Mouse (Mus musculus): ENCODE measurements at regions not wholly inside any gene's neighbourhood (a gene's known extent, or its start where the extent isn't known, plus 50 kb on each side); places are given as distances from the start of the nearest gene placed in this dataset.
A peak's percentile ranks its signal among the peaks of the same experiment; 100 is the strongest.

DNA sequence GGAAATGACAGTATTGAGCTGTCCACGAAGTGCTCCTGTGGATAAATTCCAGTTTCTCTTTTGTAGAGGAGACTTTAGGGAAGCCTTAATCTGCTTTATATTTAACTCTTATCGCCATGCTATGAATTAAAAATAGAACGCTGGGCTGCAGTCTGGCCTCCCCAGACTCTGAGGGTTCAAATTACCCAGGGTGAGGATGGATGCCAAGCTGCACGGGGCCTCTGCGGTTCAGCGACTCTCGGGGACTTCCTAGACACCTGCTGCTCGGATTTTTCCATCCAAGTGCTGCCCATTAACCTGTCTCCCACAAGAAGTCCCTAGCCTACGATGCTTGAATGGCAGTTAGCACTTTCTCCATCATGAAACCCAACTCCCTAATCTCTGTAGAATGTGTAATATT, 189.3 kb upstream of the Jade1 start:
- DNase-seq (ENCODE audit: low read depth in 1 of 2, low spot score in 2 of 2): no peak

DNA sequence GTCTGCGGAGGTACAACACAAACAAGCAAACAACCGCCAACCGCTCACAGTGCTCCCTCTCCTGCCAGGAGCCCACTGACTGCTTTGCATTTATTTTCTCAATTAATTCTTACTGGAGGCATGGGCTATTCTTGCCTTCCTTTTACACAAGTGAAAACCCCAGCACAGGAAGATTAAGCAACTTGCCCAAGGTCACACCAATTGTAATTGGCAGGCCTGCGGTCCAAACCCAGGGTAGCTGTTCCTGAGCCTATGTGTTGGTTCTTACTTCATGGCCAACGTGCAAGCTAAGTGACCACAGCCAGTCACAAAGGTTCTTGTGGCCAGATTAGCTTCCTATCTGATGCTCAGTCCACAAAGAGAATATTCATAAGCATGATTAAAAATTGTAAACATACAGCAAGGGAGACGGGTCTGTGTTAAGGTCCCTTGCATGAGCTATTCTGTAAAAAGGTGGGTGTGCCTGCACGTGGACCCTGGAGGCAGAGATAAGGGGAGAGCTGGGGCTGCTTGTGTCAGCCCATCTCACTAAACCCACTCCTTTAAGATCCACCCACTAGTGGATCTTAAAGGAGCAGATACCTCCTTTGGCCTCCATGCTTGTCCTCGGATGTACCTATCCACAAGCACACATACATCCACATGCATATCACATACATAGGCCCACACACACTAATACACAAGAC, 190.2 kb upstream of the Jade1 start:
- no peak for DNase-seq (ENCODE audit: low read depth in 1 of 2, low spot score in 2 of 2)

DNA sequence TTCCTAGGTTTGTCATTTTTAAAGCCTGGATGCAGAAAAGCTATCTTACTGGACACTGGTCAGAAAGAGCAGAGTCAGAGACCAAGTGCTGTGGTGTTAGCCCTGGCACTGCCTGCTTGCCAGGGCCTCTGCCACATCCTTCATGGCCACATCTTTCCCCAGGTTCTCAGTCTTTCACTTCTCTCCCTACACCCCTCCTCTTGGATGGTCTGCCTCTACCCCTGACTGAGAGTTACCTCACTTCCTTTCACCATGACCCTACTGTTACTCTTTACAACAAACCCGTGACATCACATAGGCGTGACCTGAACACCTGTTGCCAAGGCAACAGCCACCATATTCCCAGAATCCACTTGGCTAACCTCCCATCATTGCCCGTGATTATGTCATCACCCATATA, 191.6 kb upstream of the Jade1 start:
- DNase-seq (ENCODE audit: low read depth in 1 of 2, low spot score in 2 of 2): no peak

DNA sequence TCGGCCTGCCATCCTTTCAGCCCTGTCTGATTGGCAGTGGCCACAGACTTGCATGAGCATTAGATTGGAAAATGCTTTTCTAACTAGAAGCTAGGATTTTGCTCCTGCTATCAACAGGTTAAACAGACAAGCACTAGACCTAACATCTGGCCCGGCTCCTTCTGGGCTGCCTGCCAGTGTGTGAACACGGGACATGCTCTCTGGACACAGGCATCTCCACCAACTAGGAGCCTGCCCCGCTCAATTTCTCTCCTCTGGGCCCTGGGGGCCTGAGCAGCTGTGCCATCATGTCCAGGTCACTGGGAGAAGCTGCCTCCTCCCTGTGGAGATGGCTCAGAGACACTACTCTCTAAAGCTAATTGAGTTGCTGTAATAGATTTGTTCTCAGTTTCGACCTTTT, 195.3 kb upstream of the Jade1 start:
- DNase-seq (ENCODE audit: low read depth in 1 of 2, low spot score in 2 of 2): no peak

DNA sequence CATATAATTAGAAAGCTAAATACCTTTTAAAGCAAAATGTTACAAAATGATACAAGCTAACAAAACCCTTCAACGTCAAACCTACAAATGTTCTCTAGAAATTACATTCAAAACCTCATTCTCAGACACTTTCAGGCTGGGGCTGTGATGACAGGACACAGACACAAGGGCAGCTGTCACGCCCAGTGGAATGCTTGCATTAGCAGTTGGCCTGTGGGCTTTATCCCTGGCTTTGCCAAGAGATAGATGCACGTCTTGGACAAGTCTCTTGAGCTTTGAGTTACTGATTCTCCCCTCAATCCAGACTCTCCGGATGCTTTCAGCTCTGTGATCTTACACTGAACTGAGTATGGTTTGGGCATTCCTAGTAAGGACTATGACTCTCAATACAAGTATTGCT, 196.1 kb upstream of the Jade1 start:
- no peak for DNase-seq (ENCODE audit: low read depth in 1 of 2, low spot score in 2 of 2)

DNA sequence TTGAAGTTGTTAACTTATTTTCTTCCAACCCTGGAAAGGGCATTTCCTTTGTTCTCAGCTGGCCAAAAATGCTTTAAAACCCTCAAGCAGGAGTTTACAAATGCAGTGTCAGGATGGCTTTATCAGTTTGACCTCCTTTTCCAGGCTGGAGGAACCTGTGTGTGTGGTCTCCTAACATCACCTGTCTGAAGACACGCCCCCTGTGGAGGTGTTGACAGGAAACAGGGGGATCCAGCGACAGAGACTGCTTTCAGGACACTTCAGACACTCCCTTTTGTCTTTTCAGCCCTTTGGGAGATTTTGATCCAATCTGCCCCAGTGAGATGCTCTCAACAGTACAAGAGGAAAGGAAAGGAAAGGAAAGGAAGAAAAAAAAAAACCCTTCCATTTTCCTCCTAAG, 202.5 kb upstream of the Jade1 start:
- no peak for DNase-seq (ENCODE audit: low read depth in 1 of 2, low spot score in 2 of 2)

DNA sequence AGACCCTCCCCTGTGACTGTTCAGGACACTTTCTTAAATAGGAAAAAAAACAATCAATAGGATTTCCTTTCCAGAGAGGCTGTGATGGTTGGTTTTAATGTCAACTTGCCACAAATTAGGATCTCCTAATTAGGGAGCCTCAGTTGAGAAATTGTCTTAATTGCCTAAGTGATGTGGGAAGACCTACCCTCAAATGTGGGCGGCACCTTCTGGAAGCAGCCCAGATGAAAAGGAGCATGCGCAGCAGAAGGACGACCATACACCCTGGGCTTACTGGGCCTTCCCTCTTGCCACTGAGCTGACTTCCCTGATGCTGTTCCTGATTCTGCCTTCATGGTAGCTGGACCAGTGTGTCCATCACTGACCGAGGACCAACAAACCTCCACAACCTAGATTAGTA, 203.7 kb upstream of the Jade1 start:
- no peak for DNase-seq (ENCODE audit: low read depth in 1 of 2, low spot score in 2 of 2)

DNA sequence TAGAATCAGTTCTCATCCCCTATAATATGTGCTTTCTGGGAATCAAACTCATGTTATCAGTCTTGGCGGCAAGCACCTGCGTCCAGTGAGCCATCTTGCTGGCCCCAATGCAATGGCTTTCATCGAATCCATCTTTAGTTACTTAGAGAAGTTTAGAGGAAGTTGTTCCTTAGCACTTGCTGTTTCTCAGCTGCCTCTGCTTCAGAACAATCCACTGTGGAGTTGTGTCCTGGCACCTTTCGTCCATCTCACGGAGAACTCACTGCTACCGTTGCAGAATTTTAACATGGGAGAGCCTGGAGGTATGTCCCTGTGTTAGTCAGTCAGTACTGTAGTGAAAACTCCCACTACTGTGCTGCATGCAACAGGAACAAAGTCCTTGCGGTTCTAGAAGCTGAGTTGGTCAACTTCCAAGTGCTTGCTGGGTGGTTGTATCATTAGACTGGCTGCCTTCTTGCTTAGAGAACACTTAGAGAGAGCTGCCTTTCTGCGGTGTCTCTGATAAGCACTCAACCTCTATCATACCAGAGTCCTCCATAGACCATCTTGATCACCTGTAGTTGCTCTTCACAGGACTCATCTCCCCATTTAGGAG, 204.3 kb upstream of the Jade1 start:
- DNase-seq (ENCODE audit: low read depth in 1 of 2, low spot score in 2 of 2): no peak

DNA sequence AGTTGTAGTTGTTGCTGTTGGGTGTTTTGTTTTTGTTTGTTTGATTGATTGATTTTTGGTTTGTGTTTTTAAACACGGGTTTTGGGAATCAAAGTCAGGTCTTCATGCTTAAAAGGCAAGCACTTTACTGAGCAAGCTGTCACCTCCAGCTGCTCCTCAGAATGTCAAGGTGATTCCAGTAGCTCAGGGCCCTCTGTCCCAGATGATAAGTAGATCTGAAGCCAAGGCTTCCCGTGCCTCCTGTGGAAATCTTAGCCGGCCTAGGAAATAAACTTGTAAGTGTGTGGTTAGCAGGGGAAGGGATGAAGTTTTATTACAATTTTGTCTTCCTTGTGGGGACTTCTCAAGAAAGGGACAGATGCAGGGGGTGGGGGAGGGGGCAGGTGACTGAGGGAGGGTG, 205.2 kb upstream of the Jade1 start:
- no peak for DNase-seq (ENCODE audit: low read depth in 1 of 2, low spot score in 2 of 2)

DNA sequence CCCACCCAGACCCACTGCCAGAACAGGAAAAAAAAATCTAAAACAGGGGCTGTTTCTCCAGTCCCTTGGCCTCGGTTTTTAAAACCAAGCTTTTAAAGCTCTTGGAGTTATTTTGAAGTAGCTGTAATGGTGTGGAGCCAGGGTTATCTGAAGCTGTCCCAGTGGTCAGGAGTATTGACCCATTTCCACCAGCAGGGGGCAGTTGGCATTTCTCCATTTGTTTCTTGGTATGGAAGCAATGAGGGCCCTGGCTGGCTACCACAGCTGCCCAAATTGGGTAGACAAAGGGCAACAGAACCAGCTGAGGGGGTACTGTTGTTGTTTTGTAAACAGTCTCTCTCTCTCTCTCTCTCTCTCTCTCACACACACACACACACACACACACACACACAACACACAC, 206.7 kb upstream of the Jade1 start:
- DNase-seq (ENCODE audit: low read depth in 1 of 2, low spot score in 2 of 2): peak in 1 of 2 experiments; percentile 31

DNA sequence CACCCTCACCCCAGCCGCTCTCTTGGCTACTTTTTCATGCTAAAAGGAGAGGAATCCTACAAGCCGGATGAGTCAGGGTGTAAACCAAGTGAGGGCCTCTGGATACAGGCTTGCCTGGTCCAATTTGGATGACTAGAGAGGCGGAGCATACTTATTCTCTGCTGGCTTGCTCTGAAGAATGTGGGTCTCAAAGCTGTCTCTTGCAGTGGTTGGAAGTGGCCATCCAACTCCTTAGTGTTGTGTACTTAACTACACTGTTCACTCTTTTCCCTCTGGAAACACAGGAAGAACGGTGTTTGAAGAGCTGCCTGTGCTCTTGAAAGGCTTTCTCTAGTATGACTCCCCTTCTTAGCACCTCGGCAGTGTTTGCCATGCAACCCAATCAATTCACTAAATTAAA, 208.7 kb upstream of the Jade1 start:
- no peak for DNase-seq (ENCODE audit: low read depth in 1 of 2, low spot score in 2 of 2)

DNA sequence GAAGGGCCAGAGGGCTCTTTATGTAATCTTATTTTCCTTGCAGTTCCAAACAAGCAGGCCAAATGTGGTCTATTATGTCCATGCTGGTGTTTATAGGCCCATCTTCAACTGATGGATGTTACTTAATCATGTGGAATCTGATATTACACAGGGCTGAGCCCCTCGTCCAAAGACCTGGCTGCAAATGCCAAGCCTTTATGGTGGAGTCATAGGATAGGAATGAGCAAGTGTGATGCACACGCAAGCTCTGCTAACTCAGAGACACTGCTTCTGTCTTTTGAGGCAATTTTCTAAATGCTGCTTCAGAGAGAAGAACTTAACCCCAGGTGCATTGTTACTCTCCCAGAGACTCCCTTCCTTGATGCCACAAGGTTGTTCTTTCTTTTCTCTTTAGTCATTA, 212.1 kb upstream of the Jade1 start:
- no peak for DNase-seq (ENCODE audit: low read depth in 1 of 2, low spot score in 2 of 2)

DNA sequence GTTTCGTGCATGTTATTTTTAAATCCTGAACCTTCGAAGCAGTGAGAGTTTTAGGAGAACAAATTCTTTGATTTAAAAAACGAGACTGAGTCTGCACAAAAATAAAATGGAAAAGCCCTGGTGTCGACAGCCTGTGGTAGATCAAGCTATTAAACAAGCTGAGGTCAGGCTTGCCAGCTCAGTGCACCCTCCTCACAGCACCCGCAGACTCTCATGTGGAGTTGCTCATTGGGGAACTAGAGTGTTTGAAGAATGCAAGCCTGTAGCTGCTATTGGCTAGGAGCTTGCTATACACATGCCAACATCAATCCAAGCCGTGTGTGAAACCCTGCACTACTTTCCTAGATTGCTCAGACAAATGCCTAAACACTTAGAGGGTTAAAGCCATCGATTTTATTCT, 223.1 kb upstream of the Jade1 start:
- no peak for DNase-seq (ENCODE audit: low read depth in 1 of 2, low spot score in 2 of 2)

DNA sequence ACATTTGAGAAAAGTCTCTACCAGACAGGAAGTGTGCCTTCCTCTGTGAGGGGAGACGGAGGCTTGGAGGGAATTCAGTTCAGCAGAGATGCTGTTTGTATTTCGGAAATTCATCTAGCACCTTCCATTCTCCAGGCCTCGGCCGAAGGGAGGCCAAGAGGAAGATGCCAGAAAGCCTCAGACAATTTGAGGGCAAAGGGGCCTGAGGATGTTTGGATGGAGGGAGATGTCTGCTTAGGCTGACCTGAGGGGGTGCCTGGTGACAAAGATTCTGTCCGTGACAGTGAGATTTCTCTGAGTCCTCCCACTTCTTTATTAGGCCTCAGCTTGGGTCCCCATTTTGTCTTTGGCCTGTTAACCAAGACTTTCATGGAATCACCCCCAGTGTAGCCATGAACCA, 225.2 kb upstream of the Jade1 start:
- no peak for DNase-seq (ENCODE audit: low read depth in 1 of 2, low spot score in 2 of 2)

DNA sequence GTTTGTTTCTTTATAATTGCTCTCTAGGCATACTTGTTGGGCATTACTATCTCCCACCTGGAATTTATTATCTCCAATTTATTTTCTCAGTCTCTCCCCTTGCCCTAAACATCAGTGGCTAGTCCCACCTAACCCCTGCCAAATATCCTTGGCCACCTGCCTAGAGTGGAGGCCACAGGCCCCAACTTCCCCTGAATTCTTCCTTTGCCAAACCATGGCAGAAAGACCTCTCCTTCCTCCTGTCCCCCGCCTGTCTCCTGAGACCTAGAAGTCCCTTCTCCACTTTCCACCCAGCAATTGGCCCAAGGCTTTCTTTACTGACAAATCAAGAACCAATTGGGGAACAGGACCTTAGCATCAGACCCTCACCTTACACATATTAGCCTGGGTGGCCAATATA, 226.7 kb upstream of the Jade1 start:
- no peak for DNase-seq (ENCODE audit: low read depth in 1 of 2, low spot score in 2 of 2)

DNA sequence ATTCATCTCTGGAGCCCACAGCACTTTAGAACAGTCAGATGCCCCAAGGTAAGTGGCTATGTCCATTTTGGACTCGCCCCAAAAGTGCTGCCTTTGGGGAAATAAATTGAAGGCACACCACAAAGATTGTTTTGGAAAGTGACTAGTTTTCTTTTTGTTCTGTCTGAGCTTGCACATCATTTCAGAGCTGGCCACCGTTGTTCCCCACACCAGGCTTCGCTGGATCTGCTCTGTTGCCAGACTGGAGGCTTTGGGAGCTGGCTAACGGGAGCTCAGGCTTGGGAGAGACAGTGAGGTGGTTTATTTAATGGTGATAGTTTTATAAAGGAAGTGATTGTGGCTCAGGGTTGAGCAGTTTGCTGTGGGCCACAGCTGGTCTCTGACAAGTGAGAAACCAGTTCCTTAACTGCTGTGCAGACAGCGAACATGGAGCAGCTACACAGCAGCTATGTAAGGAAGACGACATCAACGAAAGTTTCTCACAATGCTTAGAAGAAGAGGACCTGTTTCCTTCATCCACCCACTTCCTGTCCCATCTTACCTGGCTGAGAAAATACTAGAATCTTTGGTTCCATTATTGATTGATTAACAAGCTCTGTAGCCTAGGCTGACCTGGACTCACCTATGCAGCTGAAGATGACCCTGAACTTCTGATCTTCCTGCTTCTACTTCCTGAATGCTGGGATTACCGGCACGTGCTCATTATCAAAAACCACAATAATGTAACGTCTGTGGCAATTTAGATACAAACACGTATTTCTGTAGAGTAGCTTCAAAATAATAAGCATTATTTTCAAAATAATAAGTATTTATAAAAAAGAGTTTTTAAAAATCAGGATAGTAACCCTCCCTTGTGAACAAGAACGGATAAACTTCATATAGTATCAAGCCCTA, 229.1 kb upstream of the Jade1 start:
- no peak for DNase-seq (ENCODE audit: low read depth in 1 of 2, low spot score in 2 of 2)

DNA sequence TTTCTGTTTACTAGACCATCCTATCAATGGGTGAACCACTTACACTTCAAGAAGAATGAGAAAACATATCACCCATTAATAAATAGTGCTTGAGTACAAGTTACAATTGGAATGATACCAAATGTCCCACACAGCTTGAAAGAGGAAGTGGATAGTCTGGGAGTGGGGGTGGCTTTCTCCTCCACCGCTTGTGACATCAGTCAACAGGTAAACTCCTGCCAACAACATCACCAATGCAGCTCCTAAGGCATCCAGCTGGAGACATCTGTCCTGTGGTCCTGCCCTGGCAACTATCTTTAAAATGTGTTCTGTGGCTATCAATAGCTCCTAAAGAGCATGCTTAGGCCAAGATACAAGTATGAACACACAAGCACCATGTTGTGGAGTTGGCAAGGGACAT, 233.7 kb upstream of the Jade1 start:
- DNase-seq (ENCODE audit: low read depth in 1 of 2, low spot score in 2 of 2): no peak

DNA sequence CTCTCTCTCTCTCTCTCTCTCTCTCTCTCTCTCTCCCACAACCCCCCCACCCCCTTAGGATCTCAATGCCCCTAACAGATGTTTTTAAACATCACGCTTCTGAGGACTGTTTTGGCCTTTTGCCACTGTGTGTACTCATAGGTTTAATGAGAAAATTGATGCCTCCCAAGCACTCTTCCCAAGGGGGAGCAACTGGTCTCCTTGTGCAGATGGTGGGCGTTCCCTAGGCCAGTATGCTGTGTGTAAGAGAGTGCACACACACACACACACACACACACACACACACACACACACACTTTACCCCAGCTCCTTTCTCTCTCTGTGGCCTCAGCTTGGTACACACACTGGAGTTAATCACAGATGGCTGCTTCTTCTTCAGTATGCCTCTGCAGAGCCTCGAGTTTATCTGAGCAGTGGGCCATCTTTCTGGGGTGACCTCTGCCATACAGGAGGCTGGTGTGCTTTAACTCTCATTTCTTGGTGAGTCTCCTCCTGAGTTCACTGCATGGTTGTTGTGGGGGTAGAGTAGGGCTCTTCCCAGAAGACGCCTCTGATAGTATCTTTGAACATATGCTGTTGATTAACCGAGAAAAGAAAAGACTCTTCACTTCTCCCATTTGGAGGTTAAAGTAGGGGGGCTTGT, 236.2 kb upstream of the Jade1 start:
- no peak for DNase-seq (ENCODE audit: low read depth in 1 of 2, low spot score in 2 of 2)

DNA sequence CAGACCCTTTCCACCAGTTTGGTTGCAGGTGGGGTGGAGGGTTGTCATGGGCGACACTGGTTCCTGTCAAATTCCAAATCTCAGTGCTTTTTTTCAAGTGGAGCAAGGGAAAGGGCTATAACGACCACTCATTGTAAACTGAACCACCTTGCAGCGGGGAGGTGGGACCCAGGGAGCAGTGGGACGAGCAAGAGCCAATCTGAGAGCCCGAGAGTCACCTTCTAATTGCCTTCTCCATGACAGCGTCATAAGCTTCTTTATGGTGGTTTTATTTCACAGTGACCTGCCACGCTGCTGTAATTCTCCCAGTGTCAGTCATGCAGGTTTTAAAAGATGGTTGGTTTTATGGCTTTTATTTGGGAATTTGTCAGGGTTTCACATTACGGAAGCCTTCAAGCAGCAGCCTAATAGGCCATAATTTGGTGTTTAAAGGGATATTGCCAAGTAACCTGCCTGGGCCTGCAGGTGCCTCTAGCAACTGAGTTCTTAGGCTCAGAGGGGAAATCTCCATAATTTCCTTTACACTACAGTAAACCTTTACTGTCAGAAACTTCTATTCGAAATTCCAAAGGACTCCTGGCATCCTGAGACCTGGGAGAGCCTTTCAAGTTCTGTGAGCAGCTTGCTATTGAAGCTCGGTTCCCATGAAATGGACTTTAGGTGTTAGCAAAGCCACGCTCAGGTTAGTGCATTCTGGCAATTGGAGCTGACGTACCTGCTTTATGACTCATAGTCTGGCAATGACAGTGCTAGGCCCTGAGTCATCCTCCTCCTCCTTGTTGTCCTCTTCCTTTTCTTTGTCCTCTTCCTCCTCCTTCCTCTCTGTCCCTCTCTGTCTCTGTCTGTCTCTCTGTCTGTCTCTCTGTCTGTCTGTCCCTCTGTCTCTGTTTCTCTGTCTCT, 235.6 kb upstream of the Pgrmc2 start:
- DNase-seq (ENCODE audit: low read depth in 1 of 2, low spot score in 2 of 2): no peak

DNA sequence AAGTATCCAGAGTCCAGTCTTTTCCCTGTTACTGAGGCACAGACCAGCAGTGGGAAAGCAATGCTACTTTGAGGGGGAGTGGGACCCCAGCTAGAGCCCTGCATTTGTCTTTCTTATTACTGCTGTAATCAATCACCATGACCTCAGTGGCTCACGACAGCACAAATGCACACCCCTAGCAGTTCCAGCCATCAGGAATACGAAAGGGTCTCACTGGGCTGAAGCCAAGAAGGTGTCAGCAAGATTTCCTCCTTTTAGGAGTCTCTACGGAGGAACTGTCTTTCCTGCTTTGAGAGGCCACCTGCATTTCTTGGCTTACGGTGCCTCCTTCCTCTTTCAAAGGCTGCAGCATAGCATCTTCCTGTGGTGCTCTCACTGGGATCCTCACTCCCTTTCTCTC, 234.3 kb upstream of the Pgrmc2 start:
- DNase-seq (ENCODE audit: low read depth in 1 of 2, low spot score in 2 of 2): no peak

DNA sequence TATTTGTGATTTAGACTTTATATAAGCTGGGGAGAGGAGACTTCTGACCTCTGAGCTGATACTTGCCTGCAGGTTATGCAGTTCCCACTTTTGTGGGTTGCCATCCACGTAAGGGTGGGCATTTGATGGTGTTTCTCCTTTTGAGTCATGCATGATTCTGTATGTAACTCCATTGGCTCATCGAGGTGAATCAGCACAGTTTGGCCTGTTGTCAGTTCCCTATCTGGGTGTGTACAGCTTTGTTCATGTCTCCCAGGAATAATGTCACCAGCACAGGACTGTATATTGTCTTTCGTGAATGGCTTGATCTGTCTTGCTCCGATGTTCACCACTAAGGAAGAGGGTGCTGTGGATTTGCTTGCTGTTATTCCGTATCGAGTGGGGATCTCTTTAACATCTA, 229.6 kb upstream of the Pgrmc2 start:
- DNase-seq (ENCODE audit: low read depth in 1 of 2, low spot score in 2 of 2): no peak
